Mouse (Mus musculus) G1E-ER4 (cell line): Measurements from ENCODE around the gene Fam110a. TPM values are rescaled to one million over a fixed set of nuclear protein-coding genes. Genes with fewer than 3 reads are reported as not detected.

Experiments
- GATA1 ChIP-seq: IDR thresholded peaks from one replicate; pipeline ENCODE4 v1.8.0; 2012; ENCODE audit warnings: low read length, inconsistent platforms
- polyA plus RNA-seq: library from polyadenylated mRNA; stranded (reverse); fragments of >175 nt; gene quantifications from 2 replicates; pipeline ENCODE4 v1.2.3, GENCODE M21; 2012

The Fam110a gene
- polyA plus RNA-seq, 1 experiment = 22.6 TPM

- no peak for TF ChIP-seq GATA1
Observed at GRCm38 (mm10) chr2:151980355-151980693, 305 bp upstream of the Fam110a start.

GRCm38 (mm10) chr2:151978494-151978893 is 1.5 kb downstream of the Fam110a start:
- no peak for TF ChIP-seq GATA1

GRCm38 (mm10) chr2:151977689-151978440 is 2.2 kb downstream of the Fam110a start:
- TF ChIP-seq GATA1 = no peak

GRCm38 (mm10) chr2:151976067-151976466 is 4.0 kb downstream of the Fam110a start:
- no peak for TF ChIP-seq GATA1

- TF ChIP-seq GATA1 = no peak
Observed at GRCm38 (mm10) chr2:151975295-151975694, 4.7 kb downstream of the Fam110a start.

- TF ChIP-seq GATA1 = no peak
Observed at GRCm38 (mm10) chr2:151973595-151974562, 6.1 kb downstream of the Fam110a start.

- TF ChIP-seq GATA1 = no peak
Observed at GRCm38 (mm10) chr2:151972880-151973594, 7.0 kb downstream of the Fam110a start.

- no peak for TF ChIP-seq GATA1
Observed at GRCm38 (mm10) chr2:151971748-151972147, 8.3 kb downstream of the Fam110a start.

- TF ChIP-seq GATA1 = no peak
Observed at GRCm38 (mm10) chr2:151970191-151971172, 9.5 kb downstream of the Fam110a start.

- no peak for TF ChIP-seq GATA1
Observed at GRCm38 (mm10) chr2:151969396-151969795, 10.6 kb downstream of the Fam110a start.

- no peak for TF ChIP-seq GATA1
Observed at GRCm38 (mm10) chr2:151968986-151969385, 11.0 kb downstream of the Fam110a start.

- no peak for TF ChIP-seq GATA1
Observed at GRCm38 (mm10) chr2:151968451-151968850, 11.6 kb downstream of the Fam110a start.

GRCm38 (mm10) chr2:151967792-151968191 is 12.2 kb downstream of the Fam110a start:
- TF ChIP-seq GATA1 = no peak

GRCm38 (mm10) chr2:151967176-151967750 is 12.8 kb downstream of the Fam110a start:
- TF ChIP-seq GATA1 = no peak
